Mouse (Mus musculus): ENCODE measurements around the gene Wdr41. TPM values are rescaled to one million over a fixed set of nuclear protein-coding genes. Genes with fewer than 3 reads are reported as not detected.

Wdr41 gene
- polyA plus RNA-seq, 1 experiment from 2014 or later, result 27.0 TPM

- H3K9me3 ChIP-seq (replicated peaks), result no peaks in the 10 kb centered on the region
- no peaks in the 10 kb centered on the region for H3K4me1 ChIP-seq
- no peak overlapping the region for H3K9ac ChIP-seq
- no peaks in the 10 kb centered on the region for H3K27me3 ChIP-seq
- H3K4me2 ChIP-seq (replicated peaks), result no peak overlapping the region
- H3K27ac ChIP-seq (replicated peaks), result no peak overlapping the region
- no peaks in the 10 kb centered on the region for H3K36me3 ChIP-seq
- no peak overlapping the region for H3K4me3 ChIP-seq (replicated peaks)
- ATAC-seq (ENCODE audit: insufficient number of reproducible peaks, low FRiP score, low TSS enrichment, low read depth), result no peak
These were observed 94.1 kb downstream of the Wdr41 start for GRCm38 (mm10) chr13:95070268-95070667.

Other genes starting within 250 kb of the Wdr41 start
- 210 and 214 TPM in 2 replicates for gene Tbca, start 187.4 kb upstream of the Wdr41 start, polyA plus RNA-seq (2015; fragmentation: Nextera tagmentation; extraction: Ambion mirVana)
- gene Otp, start 100.7 kb upstream of the Wdr41 start, polyA plus RNA-seq (2015; fragmentation: Nextera tagmentation; extraction: Ambion mirVana), result not detected in 2 replicates

All from embryonic facial prominence, embryonic 15.5 days (tissue).